Mouse (Mus musculus) heart, postnatal 25 days (tissue): ENCODE results near the gene Lyrm9. TPM values are rescaled to one million over a fixed set of nuclear protein-coding genes. Genes with fewer than 3 reads are reported as not detected.
A peak's percentile ranks its signal among the peaks of the same experiment; 100 is the strongest.

Experiments
- DNase-seq: peaks from one replicate; pipeline ENCODE4 v3.0.0; 2022; ENCODE audit warnings: low spot score
- intact Hi-C: fragments of 180-260 bp; cut with DNase I; formaldehyde crosslinking; loops from one replicate; pipeline ENCODE4 v1.15.1; 2025
- total RNA-seq, 2 experiments: library from RNA; stranded (reverse); gene quantifications; 2 replicates each; pipeline ENCODE4 v1.2.3; 2021

Gene Lyrm9
- total RNA-seq: 10 to 100 TPM; 32.5 to 39.6 TPM

DNA sequence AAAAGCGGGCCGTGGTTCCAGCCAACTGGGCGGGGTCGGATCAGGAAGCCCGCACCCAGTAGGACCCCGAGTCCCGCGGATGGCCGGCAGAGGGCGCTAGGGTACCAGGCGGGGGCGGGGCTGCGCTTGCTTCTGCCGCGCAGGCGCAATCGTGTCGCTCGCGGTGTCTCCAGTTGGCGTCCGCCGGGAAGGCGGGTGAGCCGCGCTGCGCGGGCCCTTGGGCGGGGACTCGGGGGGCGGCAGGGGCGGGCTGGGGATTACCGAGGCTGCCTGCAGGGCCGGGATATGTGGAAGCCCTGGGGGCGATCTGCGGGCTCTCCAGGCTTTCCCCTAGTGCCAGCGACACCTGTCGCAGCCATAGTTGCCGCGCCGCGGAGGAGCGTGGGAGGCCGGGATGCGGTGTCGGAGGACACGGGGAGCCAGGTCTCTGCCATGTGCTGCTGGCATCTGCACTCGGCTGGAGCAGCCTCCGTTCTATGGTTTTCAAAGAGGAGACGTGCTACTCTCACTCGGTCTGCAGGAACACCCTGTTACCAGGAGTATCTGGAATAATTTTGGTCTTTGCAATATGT is at the start of gene Lyrm9:
TSS of gene Lyrm9 (plus strand) at position 143 of the 572 bp plus-strand sequence.
- peak; percentile 93 for DNase-seq
- intact Hi-C loops: no loop called here

DNA sequence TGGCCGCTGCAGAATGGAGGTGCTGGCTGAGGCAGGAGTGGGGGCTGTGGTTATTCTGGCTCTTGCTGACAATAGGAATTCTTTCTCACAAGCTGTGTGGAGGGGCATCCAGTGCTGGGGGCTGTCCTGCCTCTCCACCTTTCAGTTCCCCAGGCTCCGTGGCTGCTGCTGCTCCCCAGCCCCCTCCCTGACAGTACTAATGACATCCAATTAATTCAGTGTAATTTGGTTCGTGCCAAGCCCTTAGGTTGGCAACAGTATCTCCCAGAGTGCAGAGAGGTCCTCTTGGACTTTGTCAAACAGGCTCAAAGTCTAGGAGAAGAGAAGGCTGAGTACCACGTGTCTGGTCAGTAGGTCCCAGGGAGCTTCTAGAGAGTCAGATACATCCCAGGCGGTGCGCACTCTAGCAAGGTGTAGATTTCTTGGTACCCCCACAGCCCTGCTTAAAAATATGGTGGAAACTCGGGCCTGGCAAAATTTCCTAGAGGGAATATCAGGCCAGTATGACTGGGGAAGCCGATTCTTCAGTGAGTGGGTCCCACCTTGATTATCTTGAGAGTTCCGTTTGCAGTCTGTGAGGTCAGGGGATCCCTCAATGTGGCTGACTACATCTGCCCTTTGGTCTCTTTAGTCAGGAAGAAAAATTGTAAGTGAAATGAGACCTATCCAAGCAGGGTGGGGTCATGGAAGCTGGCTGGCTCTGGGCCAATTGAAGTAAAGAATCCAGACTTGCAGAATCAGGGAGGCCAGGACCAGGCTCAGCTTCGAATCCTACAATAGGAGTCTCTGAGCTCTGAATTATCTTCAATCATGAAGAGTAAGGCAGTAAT is 48.3 kb upstream of the Lyrm9 start:
- DNase-seq: no peak
- intact Hi-C loops: no loop called here

DNA sequence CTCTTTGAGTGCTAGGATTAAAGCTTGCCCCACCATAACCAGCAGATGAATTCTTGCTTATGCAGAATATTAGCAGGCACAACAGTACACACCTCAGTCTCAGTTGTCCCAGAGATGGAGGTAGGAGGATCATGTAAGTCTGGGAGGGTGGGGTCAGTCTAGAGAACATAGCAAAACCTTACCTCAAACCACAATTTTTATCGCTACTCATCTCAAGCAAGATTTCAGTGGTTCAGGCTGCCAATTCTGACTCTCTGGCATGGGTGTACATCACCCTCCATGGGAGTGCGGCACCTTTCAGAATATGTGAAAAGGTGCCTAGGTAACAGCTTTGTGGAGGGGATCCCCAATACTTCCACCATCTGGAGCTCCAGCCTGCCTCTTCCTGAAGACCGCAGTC is 46.4 kb upstream of the Lyrm9 start:
- DNase-seq: no peak
- intact Hi-C loops: no loop called here

- intact Hi-C loops: no loop called here
- DNase-seq: no peak
Observed at GRCm38 (mm10) chr11:78780571-78780970, 45.8 kb upstream of the Lyrm9 start.

DNA sequence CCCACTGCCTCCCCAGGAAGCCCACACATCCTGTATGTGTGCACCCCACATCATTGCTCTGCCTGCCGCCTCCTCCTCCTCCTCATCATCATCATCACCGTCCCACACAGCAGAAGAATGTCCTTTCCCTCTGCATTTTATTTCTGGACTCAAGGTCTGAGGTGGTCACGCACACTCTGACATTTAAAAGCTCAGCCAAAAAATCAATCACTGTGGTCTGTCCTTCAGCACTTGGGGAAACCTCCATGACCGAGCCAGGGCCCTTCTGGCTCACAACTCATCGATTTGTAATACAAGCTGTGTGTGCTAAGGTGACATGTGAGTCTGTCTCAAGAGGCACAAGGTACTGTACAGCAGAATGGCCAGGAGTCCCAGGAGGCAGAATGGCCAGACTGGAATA is 44.1 kb upstream of the Lyrm9 start:
- intact Hi-C loops: no loop called here

GRCm38 (mm10) chr11:78782791-78783347 is 43.5 kb upstream of the Lyrm9 start:
- no peak for DNase-seq
- intact Hi-C loops: no loop called here

More for the DNA sequence above, 44.1 kb upstream of the Lyrm9 start:
- no peak for DNase-seq

GRCm38 (mm10) chr11:78786013-78786431 is 40.4 kb upstream of the Lyrm9 start:
- DNase-seq: no peak
- intact Hi-C loops: no loop called here

DNA sequence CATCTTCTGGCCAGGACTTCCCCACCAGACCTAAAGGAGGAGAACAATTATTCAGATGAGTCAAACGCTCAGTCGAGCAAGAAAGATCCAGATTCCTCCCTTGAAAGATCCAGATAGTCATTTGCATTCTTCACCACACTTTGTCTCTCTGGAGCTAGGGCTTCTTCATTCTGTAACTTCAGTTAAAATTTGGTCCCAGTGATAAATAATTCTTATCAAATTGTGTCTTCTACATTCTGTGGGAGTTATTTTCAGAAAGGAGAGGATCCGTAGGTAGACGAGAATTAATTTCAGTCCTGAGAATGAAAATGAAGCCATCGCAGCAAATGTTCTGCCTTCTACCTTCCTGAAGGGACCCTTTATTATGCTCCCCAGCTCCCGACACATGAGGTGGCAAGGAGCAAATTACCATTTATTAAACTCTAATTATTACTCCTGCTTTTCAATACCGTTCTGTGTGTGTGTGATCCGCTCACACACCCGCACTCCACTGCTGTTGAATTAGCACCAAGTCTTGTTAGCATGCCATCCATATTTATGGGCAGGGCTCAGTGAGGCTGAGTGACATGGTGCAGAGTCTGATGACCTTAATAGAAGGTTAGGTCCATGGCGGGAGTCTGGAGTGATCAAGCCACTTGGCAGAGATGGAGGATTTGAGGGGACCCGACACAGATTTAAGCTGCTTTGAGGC is 36.9 kb upstream of the Lyrm9 start:
- DNase-seq: no peak
- intact Hi-C loops: no loop called here

- intact Hi-C loops: no loop called here
- peak; percentile 6 for DNase-seq
Observed at GRCm38 (mm10) chr11:78791582-78791981, 34.8 kb upstream of the Lyrm9 start.

DNA sequence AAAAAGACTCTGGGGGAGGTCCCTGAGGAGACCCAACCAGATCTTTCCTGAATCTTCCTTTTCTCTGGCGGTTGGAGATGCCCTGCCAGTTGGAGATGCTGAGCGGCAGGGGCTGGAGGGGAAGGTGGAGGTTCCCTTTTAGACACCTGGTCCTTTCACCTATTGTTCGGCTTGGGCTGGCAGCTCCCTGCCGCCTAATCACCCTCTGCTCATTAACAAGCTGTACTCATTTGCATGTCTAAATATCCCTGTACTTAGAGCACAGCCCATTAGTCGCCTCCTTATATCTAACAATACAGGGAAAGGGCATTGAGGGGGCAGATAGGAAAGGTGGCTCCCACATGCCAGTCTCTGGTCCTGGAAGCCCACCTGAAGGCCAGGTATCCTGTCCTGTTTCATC is 34.3 kb upstream of the Lyrm9 start:
- no peak for DNase-seq
- intact Hi-C loops: no loop called here

DNA sequence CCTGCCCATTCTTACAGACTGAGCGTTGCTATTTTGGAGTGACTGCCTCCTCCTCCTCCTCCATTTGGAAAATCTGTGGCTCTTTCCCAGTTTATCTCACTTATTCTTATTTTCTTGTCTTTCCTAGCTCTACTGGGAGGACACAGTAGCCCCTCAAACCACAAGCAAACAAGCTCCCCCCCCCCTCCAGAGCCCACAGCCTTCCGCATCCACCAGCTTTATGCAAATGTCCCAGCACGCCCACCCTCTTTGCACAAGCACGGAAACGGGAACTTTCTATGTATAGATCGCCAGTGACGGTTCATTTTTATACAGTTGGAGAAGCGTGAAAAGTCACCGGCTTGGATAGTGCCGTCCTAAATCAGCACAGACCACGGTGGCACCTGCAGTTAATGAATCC is 33.9 kb upstream of the Lyrm9 start:
- intact Hi-C loops: no loop called here
- DNase-seq: no peak

DNA sequence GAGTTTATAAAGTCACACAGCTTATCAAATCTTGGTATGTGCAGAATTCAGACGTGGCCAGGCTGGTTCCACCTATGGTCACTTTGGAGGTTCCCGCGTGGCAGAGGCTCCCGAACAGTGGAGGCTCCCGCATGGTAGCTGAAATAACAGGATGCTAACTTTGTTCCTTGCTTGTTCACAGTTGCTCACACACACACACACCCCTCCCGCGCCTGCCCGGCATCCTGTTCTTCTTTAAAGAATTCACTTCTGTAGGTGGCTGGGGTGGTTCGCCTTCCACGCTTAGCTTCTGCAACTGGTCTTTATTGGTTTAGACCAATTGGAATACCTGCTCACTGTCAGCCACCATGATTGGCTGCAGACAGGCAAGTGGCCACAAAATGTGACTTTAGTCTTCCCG is 33.3 kb upstream of the Lyrm9 start:
- DNase-seq: no peak
- intact Hi-C loops: no loop called here

DNA sequence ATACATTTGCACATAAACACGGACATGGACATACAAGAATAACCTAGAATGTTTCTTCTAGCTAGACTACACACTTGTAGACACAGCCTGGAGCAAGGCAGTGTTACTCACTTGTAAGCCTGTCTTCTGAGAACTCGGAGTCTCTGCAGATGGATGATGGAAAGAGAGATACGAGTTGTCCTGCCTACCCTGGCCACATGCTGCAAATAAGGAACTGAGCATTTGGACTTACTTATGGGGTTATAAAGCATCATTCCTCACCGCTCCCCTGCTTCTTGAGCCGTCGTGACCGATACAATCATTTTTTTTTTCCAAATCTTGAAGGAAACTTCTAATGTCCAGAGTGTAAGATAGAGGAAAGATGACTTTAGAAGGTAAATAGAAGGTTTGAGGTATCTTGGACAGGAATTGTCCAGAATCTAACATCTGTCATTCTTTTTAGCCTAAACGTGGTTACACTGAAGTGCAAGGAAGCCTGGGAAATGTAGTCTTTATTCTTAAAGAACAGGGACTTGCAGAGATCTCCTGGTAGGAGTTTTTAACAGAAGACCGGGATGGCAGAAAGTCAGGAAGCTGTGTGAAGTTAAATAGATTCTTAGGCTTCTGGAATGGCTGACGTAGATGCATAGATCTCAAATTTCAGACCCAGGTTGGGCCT is 30.2 kb upstream of the Lyrm9 start:
- intact Hi-C loops: no loop called here
- no peak for DNase-seq

- no peak for DNase-seq
- intact Hi-C loops: no loop called here
Observed at GRCm38 (mm10) chr11:78801094-78801493, 25.3 kb upstream of the Lyrm9 start.

DNA sequence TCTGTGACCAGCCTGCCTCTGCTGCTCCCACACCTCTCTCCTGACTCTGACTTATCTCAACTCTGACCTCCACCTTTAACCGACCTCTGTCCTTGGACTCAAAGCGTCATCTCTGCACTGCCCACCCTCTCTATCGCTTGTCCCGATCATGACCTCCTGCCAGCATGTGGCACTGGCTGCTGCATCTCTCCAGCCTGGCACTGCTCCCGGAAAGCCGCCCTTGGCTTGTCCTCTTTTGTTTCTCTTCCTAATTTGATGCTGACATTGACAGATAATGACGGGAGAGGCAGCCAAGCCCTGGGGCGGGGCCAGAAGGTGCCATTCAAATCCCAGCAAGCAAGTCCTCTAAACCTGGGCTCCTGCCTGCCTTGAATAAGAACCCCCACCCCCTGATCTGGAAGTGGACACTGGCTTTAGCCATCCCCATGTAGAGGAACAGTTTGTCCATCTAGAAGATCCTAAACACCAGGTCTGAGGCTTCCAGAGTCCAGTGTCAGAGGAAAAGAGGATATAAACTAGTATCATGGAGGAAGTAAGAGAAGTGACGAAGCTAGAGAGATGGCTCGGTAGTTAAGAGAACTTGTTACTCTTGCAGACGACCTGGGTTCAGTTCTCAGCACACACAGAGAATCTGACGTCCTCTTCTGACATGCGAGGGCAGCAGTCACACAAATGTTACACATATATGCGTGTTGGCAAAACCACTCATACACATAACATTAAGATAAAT is 22.6 kb upstream of the Lyrm9 start:
- intact Hi-C loops: no loop called here
- peak; percentile 53 for DNase-seq

GRCm38 (mm10) chr11:78804551-78804950 is 21.8 kb upstream of the Lyrm9 start:
- intact Hi-C loops: no loop called here

GRCm38 (mm10) chr11:78805198-78805597 is 21.2 kb upstream of the Lyrm9 start:
- intact Hi-C loops: no loop called here
- no peak for DNase-seq

More at GRCm38 (mm10) chr11:78804551-78804950, 21.8 kb upstream of the Lyrm9 start:
- no peak for DNase-seq

DNA sequence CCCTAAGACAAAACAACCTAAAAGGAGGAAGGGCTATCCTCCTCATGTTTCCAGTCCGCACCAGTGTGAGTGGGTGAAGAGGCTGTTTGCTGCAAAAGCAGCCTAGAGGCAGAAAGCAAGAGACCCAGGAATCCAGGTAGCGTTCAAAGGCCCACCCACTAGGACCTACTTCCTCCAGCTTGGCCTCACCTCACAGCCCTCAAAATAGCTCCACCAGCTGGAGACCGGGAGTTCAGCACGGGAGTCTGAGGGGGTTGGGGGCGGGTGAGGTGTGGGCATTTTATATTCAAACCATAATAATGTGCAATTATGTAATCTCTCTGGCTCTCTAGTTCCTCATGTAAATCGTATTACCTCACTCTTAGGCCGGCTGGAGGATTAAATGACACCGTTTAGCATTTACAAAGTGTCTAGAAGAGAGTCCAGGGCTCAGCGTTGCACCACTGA is 20.7 kb upstream of the Lyrm9 start:
- no peak for DNase-seq
- intact Hi-C loops: no loop called here

DNA sequence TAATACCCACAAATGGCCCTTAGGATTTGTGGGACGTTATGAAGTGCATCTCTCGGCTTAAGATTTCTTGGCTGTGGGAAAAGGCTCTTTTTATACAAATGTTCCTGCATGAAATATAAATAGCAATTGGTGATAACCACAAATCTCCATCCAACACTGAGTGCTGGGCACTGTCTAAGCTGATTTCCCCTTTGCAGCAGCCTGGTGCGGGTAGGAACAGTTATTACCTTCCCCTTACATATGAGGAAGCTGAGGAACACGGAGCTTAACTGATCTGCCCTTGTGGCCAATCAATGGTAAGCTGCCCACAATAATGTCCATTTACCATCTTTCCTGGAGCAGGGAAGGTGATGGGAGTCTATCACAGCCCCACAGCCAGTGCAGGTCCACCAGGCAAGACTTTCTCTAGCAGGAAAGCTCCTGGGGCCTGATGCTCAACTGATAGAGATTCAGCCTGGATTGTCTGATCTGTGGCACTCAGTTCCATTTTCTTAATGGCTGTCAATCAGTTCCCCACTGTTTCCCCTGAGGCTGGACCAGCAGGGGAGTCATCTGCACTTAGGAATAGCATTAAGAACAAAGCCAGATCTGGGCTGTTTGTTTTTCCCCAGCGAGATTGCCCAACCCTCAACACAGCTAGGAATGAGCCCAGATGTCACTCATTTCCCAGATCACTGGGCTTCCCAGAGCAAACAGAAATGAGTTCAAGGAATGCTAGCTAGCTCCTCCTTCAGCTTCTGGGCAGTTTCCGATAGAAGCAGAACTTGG is 18.9 kb upstream of the Lyrm9 start:
- intact Hi-C loops: no loop called here

More for the DNA sequence above, 18.9 kb upstream of the Lyrm9 start:
- no peak for DNase-seq
